Mouse (Mus musculus) adrenal gland (tissue): Measurements from ENCODE around the gene Gadl1.

Source experiments
- intact Hi-C: fragments of 180-260 bp; cut with DNase I; formaldehyde crosslinking; loops from one replicate; pipeline ENCODE4 v1.15.1; 2025

The Gadl1 gene

DNA sequence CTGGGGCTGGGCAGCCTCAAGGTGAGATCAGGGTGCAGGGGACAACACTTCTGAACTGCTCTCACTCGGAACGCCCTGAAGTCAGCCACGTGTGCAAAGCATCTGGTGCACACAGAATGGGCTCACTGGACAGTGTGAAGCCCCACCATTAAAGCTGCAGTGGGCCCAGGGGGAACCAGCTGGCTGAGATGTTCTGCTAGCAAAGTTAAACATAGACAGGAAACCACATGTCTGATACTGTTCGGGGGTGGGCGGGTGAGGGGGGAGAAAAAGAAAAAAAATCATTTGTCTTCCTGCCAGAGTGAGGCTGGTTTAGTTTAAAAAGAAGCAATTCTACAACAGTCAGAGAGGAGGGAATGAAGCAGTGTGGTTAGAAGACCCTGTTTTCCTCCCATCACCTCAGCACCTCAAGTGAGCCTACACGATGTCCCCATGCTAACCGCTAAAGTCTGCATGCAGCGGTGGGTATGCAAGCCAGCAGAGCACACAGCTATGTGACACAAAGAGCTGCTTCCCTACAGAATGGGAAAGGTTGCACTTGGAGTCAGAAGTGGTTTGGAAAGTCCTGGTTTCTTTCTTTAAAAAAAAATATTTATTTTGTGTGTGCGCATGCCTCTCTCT lies 213.8 kb downstream of the Gadl1 start:
- intact Hi-C loops = no loop called here
